Mouse (Mus musculus) bone marrow, adult 2 months (tissue): ENCODE data around the gene Mea1. TPM values are rescaled to one million over a fixed set of nuclear protein-coding genes. Genes with fewer than 3 reads are reported as not detected.

Experiments
- H3K27ac ChIP-seq: fragments of 200-500 bp; 2 replicates; pipeline ENCODE4 v1.5.1; 2012; ENCODE audit warnings: low read depth, mild to moderate bottlenecking, control low read depth, inconsistent platforms, low read length; ENCODE audit not compliant: control insufficient read depth, poor library complexity, insufficient read depth
- H3K4me1 ChIP-seq: fragments of 200-500 bp; 2 replicates; pipeline ENCODE4 v1.6.1; 2011; ENCODE audit warnings: low read length; ENCODE audit not compliant: control insufficient read depth, insufficient read depth
- H3K4me3 ChIP-seq: fragments of 200-500 bp; replicated peaks from 2 replicates; pipeline ENCODE3; 2011; ENCODE audit warnings: mild to moderate bottlenecking, low read depth, low read length, control low read depth; ENCODE audit not compliant: control insufficient read depth
- CTCF ChIP-seq: fragments of 200-500 bp; IDR thresholded peaks from 2 replicates; pipeline ENCODE4 v1.5.1; 2011; ENCODE audit warnings: low read length, control low read depth; ENCODE audit not compliant: control insufficient read depth, insufficient read depth
- POLR2A ChIP-seq: fragments of 200-500 bp; IDR thresholded peaks from 2 replicates; pipeline ENCODE4 v1.6.1; 2011; ENCODE audit warnings: low read depth, mild to moderate bottlenecking, control low read depth, low read length, borderline replicate concordance; ENCODE audit not compliant: control insufficient read depth
- WGBS: fragments of 180-500 bp; shearing (Covaris S2); methylation state at CpG from one replicate; pipeline ENCODE4 v1.1.7; 2018; 5-methylcytosine and 5-hydroxymethylcytosine counted together
- polyA plus RNA-seq: library from polyadenylated mRNA; stranded (reverse); fragments of >200 nt; gene quantifications from 2 replicates; pipeline ENCODE4 v1.2.4, GENCODE M21; 2011; ENCODE audit warnings: low replicate concordance; ENCODE audit not compliant: missing spikeins, insufficient read depth, insufficient read length

Mea1 gene
- polyA plus RNA-seq, 1 experiment, result 53.0 TPM

DNA sequence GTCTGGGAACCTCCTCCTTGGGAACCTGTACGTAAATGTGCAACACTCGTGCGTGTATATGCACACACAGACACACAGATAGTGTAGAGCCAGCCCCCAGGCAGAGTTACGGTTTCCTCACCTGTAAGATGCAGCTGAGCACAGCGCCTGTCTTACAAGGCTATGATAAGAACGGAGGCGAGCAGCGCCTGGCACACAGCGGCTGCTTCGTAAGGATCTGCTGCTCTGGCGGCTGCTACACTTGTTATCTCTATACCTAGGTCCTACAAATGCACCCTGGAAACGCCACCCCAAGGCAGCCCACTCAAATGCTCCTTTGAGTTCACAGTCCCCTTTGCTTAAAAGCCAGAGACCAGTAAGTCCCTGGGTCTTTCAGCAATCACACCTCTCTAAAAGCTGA is 12.1 kb downstream of the Mea1 start:
- 77% methylated on average over 12 of the region's 12 CpGs for WGBS
- TF ChIP-seq POLR2A (no peak), CTCF (no peak)
- Histone ChIP-seq H3K4me3 (no peak overlapping the region), H3K27ac (no peak overlapping the region), H3K4me1 (no peaks in the 10 kb centered on the region)

DNA sequence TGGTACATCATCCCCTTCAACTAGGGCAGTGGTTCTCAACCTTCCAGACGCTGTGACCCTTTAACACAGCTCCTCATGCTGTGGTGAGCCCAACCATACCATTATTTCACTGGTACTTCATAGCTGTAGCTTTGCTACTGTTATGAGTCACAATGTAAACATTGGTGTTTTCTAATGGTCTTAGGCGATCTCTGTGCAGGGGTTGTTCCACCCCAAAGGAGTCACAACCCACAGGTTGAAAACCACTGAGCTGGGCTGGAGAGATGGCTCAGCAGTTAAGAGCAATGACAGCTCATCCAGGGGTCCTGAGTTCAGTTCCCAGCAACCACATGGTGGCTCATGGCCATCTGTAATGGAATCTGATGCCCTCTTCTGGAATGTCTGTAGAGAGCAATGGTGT is 12.8 kb downstream of the Mea1 start:
- no peak overlapping the region for H3K27ac ChIP-seq
- no peaks in the 10 kb centered on the region for H3K4me1 ChIP-seq
- WGBS, result 88% methylated on average over 2 of the region's 2 CpGs
- no peak overlapping the region for H3K4me3 ChIP-seq
- no peak for TF ChIP-seq POLR2A
- TF ChIP-seq CTCF, result no peak

DNA sequence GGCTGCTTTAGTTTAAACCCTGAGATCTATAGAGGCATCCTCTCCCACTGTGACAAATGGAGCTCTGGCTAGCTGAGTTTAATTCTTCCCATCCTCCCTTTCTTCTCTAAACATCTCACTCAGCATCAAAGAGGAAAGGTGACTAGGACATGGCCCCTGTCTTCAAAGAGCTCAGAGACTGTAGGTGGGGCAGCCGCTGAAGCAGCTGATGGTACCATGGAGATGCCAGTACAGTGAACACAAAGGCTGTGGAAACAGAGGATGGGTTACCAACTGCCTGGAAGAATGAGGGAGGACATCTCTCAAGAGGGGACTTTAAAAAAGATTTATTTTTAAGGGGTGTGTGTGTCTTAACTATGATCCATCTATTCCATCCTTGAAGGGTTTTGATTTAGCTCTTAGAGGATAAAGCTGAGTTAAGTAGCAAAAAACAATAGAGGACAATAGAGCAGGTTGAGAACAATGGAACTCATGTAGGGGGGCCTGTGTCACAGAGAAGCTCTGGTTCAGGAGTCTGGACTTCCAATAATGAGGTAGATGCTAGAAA is 16.0 kb downstream of the Mea1 start:
- whole genome bisulfite sequencing, result 96% methylated on average over 1 of the region's 1 CpGs
- no peak for TF ChIP-seq POLR2A
- TF ChIP-seq CTCF, result no peak
- H3K4me3 ChIP-seq, result no peak overlapping the region
- no peak overlapping the region for H3K27ac ChIP-seq
- no peaks in the 10 kb centered on the region for H3K4me1 ChIP-seq

- Histone ChIP-seq H3K4me1 (peaks cover 1% of the 10 kb centered on the region), H3K27ac (no peak overlapping the region), H3K4me3 (no peak overlapping the region)
- no peak for TF ChIP-seq CTCF
- 94% methylated on average over 6 of the region's 6 CpGs for WGBS
Observed at GRCm38 (mm10) chr17:46698515-46698914, 19.9 kb downstream of the Mea1 start.

DNA sequence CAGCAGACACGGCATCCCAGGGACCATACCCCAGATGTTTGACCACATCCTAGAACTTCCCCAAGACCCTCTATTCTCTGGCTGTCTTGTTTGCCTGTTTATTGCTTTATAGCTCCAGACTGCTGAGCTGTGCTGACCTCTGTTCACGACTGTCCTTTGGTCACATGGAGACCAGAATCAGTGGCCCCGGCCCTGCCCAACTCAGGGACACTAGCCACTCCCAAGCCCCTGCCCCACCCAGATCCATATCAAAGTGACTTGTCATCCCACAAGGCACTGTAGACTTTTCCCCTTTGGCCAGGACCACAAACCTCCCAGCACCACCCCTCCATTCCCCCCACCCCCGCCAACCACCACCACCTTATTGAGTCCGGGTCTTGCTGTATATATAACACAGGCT is 20.7 kb downstream of the Mea1 start:
- no peak overlapping the region for H3K27ac ChIP-seq
- TF ChIP-seq POLR2A (no peak), CTCF (no peak)
- whole genome bisulfite sequencing, result 75% methylated on average over 5 of the region's 5 CpGs
- H3K4me1 ChIP-seq, result peaks cover 4% of the 10 kb centered on the region
- no peak overlapping the region for H3K4me3 ChIP-seq

GRCm38 (mm10) chr17:46699912-46700311 is 21.3 kb downstream of the Mea1 start:
- peaks cover 4% of the 10 kb centered on the region for H3K4me1 ChIP-seq

DNA sequence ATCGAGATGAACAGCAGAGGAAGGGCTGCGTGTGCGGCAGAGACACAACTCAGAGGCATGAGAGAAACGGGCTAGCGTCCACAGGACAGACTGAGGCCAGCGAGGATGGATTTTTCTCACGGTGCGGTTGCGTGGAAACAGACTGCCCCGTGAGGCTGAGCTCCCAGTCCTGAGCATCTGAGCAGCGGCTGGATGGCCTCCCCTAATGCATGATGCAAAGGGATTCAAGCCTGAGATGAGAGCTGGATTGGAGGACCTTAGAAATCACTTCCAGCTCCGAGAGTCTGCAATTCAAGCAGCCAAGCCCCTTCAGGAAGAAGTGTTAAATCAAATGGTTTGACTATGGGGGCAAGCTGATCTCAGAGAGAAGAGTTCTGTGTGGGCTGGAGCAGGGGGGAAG is 22.9 kb downstream of the Mea1 start:
- Histone ChIP-seq H3K4me3 (no peak overlapping the region), H3K27ac (no peak overlapping the region), H3K4me1 (peaks cover 4% of the 10 kb centered on the region)
- whole genome bisulfite sequencing, result 86% methylated on average over 12 of the region's 12 CpGs
- TF ChIP-seq POLR2A, result no peak
- no peak for TF ChIP-seq CTCF

More at GRCm38 (mm10) chr17:46699912-46700311, 21.3 kb downstream of the Mea1 start:
- Histone ChIP-seq H3K27ac (no peak overlapping the region), H3K4me3 (no peak overlapping the region)
- TF ChIP-seq POLR2A, result no peak
- WGBS, result 80% methylated on average over 3 of the region's 3 CpGs

DNA sequence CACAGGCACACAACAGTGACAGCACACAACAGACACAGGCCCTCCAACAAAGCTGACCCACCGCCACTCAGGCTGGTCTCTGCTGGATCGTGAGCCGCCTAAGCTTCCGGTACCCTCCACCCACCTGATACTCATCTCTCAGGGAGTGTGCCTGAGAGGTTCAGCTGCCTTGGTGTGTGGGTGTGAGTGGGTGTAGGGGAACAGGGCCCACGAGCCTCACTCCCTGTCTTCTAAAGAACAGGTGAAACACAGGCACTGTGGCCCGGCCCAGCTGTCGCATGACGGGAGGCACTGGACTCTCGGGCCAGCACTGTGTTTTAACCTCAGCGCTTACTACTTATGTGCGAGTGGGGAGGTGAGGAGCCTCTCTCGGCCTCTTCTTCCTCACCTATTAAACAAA is 23.5 kb downstream of the Mea1 start:
- H3K27ac ChIP-seq, result no peak overlapping the region
- WGBS, result 84% methylated on average over 12 of the region's 12 CpGs
- H3K4me1 ChIP-seq, result peaks cover 4% of the 10 kb centered on the region
- TF ChIP-seq CTCF, result no peak
- TF ChIP-seq POLR2A, result no peak
- no peak overlapping the region for H3K4me3 ChIP-seq

- TF ChIP-seq POLR2A, result no peak
- TF ChIP-seq CTCF, result no peak
- H3K27ac ChIP-seq, result no peak overlapping the region
- WGBS, result 85% methylated on average over 5 of the region's 5 CpGs
- H3K4me1 ChIP-seq, result peaks cover 4% of the 10 kb centered on the region
- H3K4me3 ChIP-seq, result no peak overlapping the region
Observed at GRCm38 (mm10) chr17:46702506-46702905, 23.9 kb downstream of the Mea1 start.
